Mouse (Mus musculus) hindbrain, embryonic 15.5 days (tissue): ENCODE measurements around the gene Dcaf7. TPM values are rescaled to one million over a fixed set of nuclear protein-coding genes. Genes with fewer than 3 reads are reported as not detected.
A peak's percentile ranks its signal among the peaks of the same experiment; 100 is the strongest.
"Not testable (repeated sequence)": the region's sequence is repeated elsewhere in the genome, so short reads cannot be mapped to it uniquely, and the experiment has no call there.

Experiments
- ATAC-seq: fragments of 200-750 bp; cut with Nextera tagmentation; 2 replicates; pipeline ENCODE4 v1.8.0; 2017; ENCODE audit warnings: low read depth, moderate number of reproducible peaks, moderate TSS enrichment; ENCODE audit not compliant: low FRiP score
- H3K27ac ChIP-seq: fragments of 300-500 bp; sonication (generic); replicated peaks from 2 replicates; pipeline ENCODE4 v1.5.1; 2015; ENCODE audit warnings: mild to moderate bottlenecking, inconsistent platforms
- H3K27me3 ChIP-seq: fragments of 300-500 bp; sonication (generic); 2 replicates; pipeline ENCODE4 v1.6.1; 2015; ENCODE audit warnings: control low read depth, inconsistent platforms
- H3K36me3 ChIP-seq: fragments of 300-500 bp; sonication (generic); 2 replicates; pipeline ENCODE4 v1.6.1; 2015; ENCODE audit warnings: control low read depth, inconsistent platforms
- H3K4me1 ChIP-seq: fragments of 300-500 bp; sonication (generic); replicated peaks from 2 replicates; pipeline ENCODE4 v1.6.1; 2015; ENCODE audit warnings: control low read depth, inconsistent platforms
- H3K4me2 ChIP-seq: fragments of 300-500 bp; sonication (generic); 2 replicates; pipeline ENCODE4 v1.6.1; 2015; ENCODE audit warnings: moderate library complexity, mild to moderate bottlenecking, inconsistent platforms
- H3K4me3 ChIP-seq: fragments of 300-500 bp; sonication (generic); 2 replicates; pipeline ENCODE4 v1.5.1; 2015; ENCODE audit warnings: mild to moderate bottlenecking, inconsistent platforms
- H3K9ac ChIP-seq: fragments of 300-500 bp; sonication (generic); 2 replicates; pipeline ENCODE4 v1.6.1; 2015; ENCODE audit warnings: inconsistent platforms
- H3K9me3 ChIP-seq: fragments of 300-500 bp; sonication (generic); 2 replicates; pipeline ENCODE4 v1.6.1; 2016; ENCODE audit warnings: control low read depth, inconsistent platforms
- WGBS: fragments of 180-500 bp; shearing (Covaris S2); methylation state at CpG from one replicate; pipeline ENCODE4 v1.1.7; 2015; 5-methylcytosine and 5-hydroxymethylcytosine counted together
- polyA plus RNA-seq: library from polyadenylated mRNA; unstranded; fragments of >200 nt; fragmentation: Nextera tagmentation; extraction: Ambion mirVana; gene quantifications from 2 replicates; pipeline ENCODE4 v1.2.1, GENCODE M21; 2015

The Dcaf7 gene
- polyA plus RNA-seq, 1 experiment from 2014 or later = 158 TPM

GRCm38 (mm10) chr11:106016440-106016839 lies 20.2 kb upstream of the Dcaf7 start:
- ATAC-seq = no peak
- WGBS = 77% methylated on average over 5 of the region's 5 CpGs
- no peaks in the 10 kb centered on the region for H3K36me3 ChIP-seq
- H3K9ac ChIP-seq = no peak overlapping the region
- H3K4me3 ChIP-seq = no peak overlapping the region
- no peak overlapping the region for H3K4me2 ChIP-seq
- H3K4me1 ChIP-seq = peaks cover 32% of the 10 kb centered on the region
- H3K27me3 ChIP-seq = 0 out of 2 replicates have a peak, but pooled peaks cover 2% of the 10 kb centered on the region
- H3K27ac ChIP-seq = no peak overlapping the region
- H3K9me3 ChIP-seq = no peaks in the 10 kb centered on the region

- peak; percentile 85 for ATAC-seq
- peak overlapping the region; percentile 81 for H3K27ac ChIP-seq
- under 1% methylated on average over 50 of the region's 50 CpGs for whole genome bisulfite sequencing
Measured at GRCm38 (mm10) chr11:106020051-106020763, 16.5 kb upstream of the Dcaf7 start.

GRCm38 (mm10) chr11:106025774-106026173 lies 10.9 kb upstream of the Dcaf7 start:
- Histone ChIP-seq H3K36me3 (no peaks in the 10 kb centered on the region), H3K27me3 (peaks cover 9% of the 10 kb centered on the region; the same call in 1 of the 2 replicates), H3K4me2 (no peak overlapping the region), H3K9me3 (no peaks in the 10 kb centered on the region), H3K27ac (no peak overlapping the region), H3K9ac (no peak overlapping the region), H3K4me3 (no peak overlapping the region), H3K4me1 (peaks cover 8% of the 10 kb centered on the region)
- no peak for ATAC-seq
- 86% methylated on average over 3 of the region's 3 CpGs for WGBS

More at GRCm38 (mm10) chr11:106020051-106020763, 16.5 kb upstream of the Dcaf7 start:
- Histone ChIP-seq H3K4me2 (peak overlapping the region; percentile 73), H3K4me3 (peak overlapping the region; percentile 49), H3K9me3 (no peaks in the 10 kb centered on the region), H3K27me3 (peaks cover 9% of the 10 kb centered on the region; the same call in 1 of the 2 replicates), H3K36me3 (no peaks in the 10 kb centered on the region), H3K9ac (peak overlapping the region; percentile 57), H3K4me1 (peaks cover 18% of the 10 kb centered on the region)

GRCm38 (mm10) chr11:106026465-106027151 lies 10.1 kb upstream of the Dcaf7 start:
- Histone ChIP-seq H3K4me2 (no peak overlapping the region), H3K9ac (no peak overlapping the region), H3K27me3 (peaks cover 4% of the 10 kb centered on the region; the same call in 1 of the 2 replicates), H3K27ac (no peak overlapping the region), H3K9me3 (no peaks in the 10 kb centered on the region), H3K36me3 (no peaks in the 10 kb centered on the region), H3K4me1 (no peaks in the 10 kb centered on the region), H3K4me3 (no peak overlapping the region)
- ATAC-seq = peak; percentile 61
- 42% methylated on average over 11 of the region's 11 CpGs for WGBS

- ATAC-seq = no peak
- Histone ChIP-seq H3K4me2 (no peak overlapping the region), H3K9me3 (no peaks in the 10 kb centered on the region), H3K27ac (no peak overlapping the region), H3K9ac (no peak overlapping the region), H3K36me3 (no peaks in the 10 kb centered on the region), H3K27me3 (no peaks in the 10 kb centered on the region), H3K4me1 (no peaks in the 10 kb centered on the region), H3K4me3 (no peak overlapping the region)
- 86% methylated on average over 5 of the region's 5 CpGs for WGBS
Measured at GRCm38 (mm10) chr11:106027607-106028006, 9.1 kb upstream of the Dcaf7 start.

GRCm38 (mm10) chr11:106032074-106032473 lies 4.6 kb upstream of the Dcaf7 start:
- not testable (repeated sequence) for H3K9me3 ChIP-seq, H3K36me3 ChIP-seq, H3K4me1 ChIP-seq, ATAC-seq, H3K27me3 ChIP-seq, H3K9ac ChIP-seq
- peak overlapping the region; percentile 34 for H3K4me2 ChIP-seq
- 28% methylated on average over 10 of the region's 25 CpGs for WGBS
- peak overlapping the region; percentile 31 for H3K4me3 ChIP-seq
- H3K27ac ChIP-seq = peak overlapping the region; percentile 66

GRCm38 (mm10) chr11:106033491-106033919 lies 3.2 kb upstream of the Dcaf7 start:
- Histone ChIP-seq H3K4me2 (peak overlapping the region; percentile 45), H3K4me1 (peaks cover 15% of the 10 kb centered on the region), H3K36me3 (no peaks in the 10 kb centered on the region), H3K27ac (peak overlapping the region; percentile 73), H3K9me3 (no peaks in the 10 kb centered on the region), H3K4me3 (peak overlapping the region; percentile 18; the same call in 1 of the 2 replicates), H3K9ac (peak overlapping the region; percentile 1; the same call in 1 of the 2 replicates), H3K27me3 (no peaks in the 10 kb centered on the region)
- WGBS = 36% methylated on average over 11 of the region's 11 CpGs
- no peak for ATAC-seq

GRCm38 (mm10) chr11:106034986-106035385 lies 1.7 kb upstream of the Dcaf7 start:
- ATAC-seq = no peak
- Histone ChIP-seq H3K4me2 (no peak overlapping the region), H3K27me3 (no peaks in the 10 kb centered on the region), H3K9me3 (no peaks in the 10 kb centered on the region), H3K4me1 (peaks cover 29% of the 10 kb centered on the region), H3K27ac (no peak overlapping the region), H3K4me3 (no peak overlapping the region), H3K9ac (no peak overlapping the region), H3K36me3 (no peaks in the 10 kb centered on the region)
- WGBS = 90% methylated on average over 9 of the region's 9 CpGs

GRCm38 (mm10) chr11:106037418-106037751 lies 713 bp downstream of the Dcaf7 start:
- under 1% methylated on average over 13 of the region's 13 CpGs for WGBS
- Histone ChIP-seq H3K27ac (peak overlapping the region; percentile 94), H3K4me2 (peak overlapping the region; percentile 78), H3K4me3 (peak overlapping the region; percentile 92), H3K36me3 (no peaks in the 10 kb centered on the region), H3K27me3 (no peaks in the 10 kb centered on the region), H3K9me3 (no peaks in the 10 kb centered on the region), H3K4me1 (peaks cover 36% of the 10 kb centered on the region), H3K9ac (peak overlapping the region; percentile 88)
- ATAC-seq = peak; percentile 43

- no peak overlapping the region for H3K4me2 ChIP-seq
- H3K27ac ChIP-seq = no peak overlapping the region
- no peaks in the 10 kb centered on the region for H3K27me3 ChIP-seq
- no peak overlapping the region for H3K9ac ChIP-seq
- no peaks in the 10 kb centered on the region for H3K9me3 ChIP-seq
- H3K4me1 ChIP-seq = peaks cover 12% of the 10 kb centered on the region
- H3K4me3 ChIP-seq = no peak overlapping the region
- peaks cover 23% of the 10 kb centered on the region for H3K36me3 ChIP-seq
- ATAC-seq = no peak
Measured at GRCm38 (mm10) chr11:106044349-106044748, 7.7 kb downstream of the Dcaf7 start.

- Histone ChIP-seq H3K9ac (no peak overlapping the region), H3K36me3 (peaks cover 23% of the 10 kb centered on the region), H3K4me1 (0 out of 2 replicates have a peak, but pooled peaks cover 6% of the 10 kb centered on the region), H3K9me3 (no peaks in the 10 kb centered on the region), H3K27me3 (no peaks in the 10 kb centered on the region), H3K4me2 (no peak overlapping the region), H3K4me3 (no peak overlapping the region), H3K27ac (no peak overlapping the region)
- ATAC-seq = no peak
- WGBS = 97% methylated on average over 1 of the region's 1 CpGs
Measured at GRCm38 (mm10) chr11:106045256-106045655, 8.6 kb downstream of the Dcaf7 start.

GRCm38 (mm10) chr11:106045780-106046179 lies 9.1 kb downstream of the Dcaf7 start:
- Histone ChIP-seq H3K36me3 (peaks cover 26% of the 10 kb centered on the region), H3K9ac (no peak overlapping the region), H3K27ac (no peak overlapping the region), H3K4me3 (no peak overlapping the region), H3K4me1 (0 out of 2 replicates have a peak, but pooled peaks cover under 1% of the 10 kb centered on the region), H3K9me3 (no peaks in the 10 kb centered on the region), H3K27me3 (no peaks in the 10 kb centered on the region), H3K4me2 (no peak overlapping the region)
- no peak for ATAC-seq
- WGBS = 95% methylated on average over 3 of the region's 3 CpGs
